Mouse (Mus musculus): ENCODE measurements at regions not wholly inside any gene's neighbourhood (a gene's known extent, or its start where the extent isn't known, plus 50 kb on each side); places are given as distances from the start of the nearest gene placed in this dataset.

- Histone ChIP-seq H3K4me1 (ENCODE audit: insufficient read depth, low read length) (no peaks in the 10 kb centered on the region), H3K4me3 (ENCODE audit: low read depth, low read length) (no peak overlapping the region), H3K9ac (replicated peaks; ENCODE audit: low read length, poor library complexity, severe bottlenecking) (no peak overlapping the region), H3K36me3 (ENCODE audit: insufficient read depth, low read length) (no peaks in the 10 kb centered on the region), H3K9me3 (ENCODE audit: low read length) (no peaks in the 10 kb centered on the region), H3K4me2 (ENCODE audit: low read depth, low read length, poor library complexity, severe bottlenecking) (no peak overlapping the region), H3K27ac (ENCODE audit: low read depth, low read length) (no peak overlapping the region), H3K27me3 (ENCODE audit: insufficient read depth, low read length) (no peaks in the 10 kb centered on the region)
- ATAC-seq (ENCODE audit: low FRiP score) (no peak), DNase-seq (ENCODE audit: low spot score) (no peak)
- no peak for TF ChIP-seq CTCF (IDR thresholded peaks at IDR 0.05)
- 74% methylated on average over 4 of the region's 4 CpGs for WGBS
These were observed 223.7 kb upstream of the Bmper start for GRCm38 (mm10) chr9:22999181-22999580.

- Histone ChIP-seq H3K9me3 (ENCODE audit: low read length) (no peaks in the 10 kb centered on the region), H3K4me3 (ENCODE audit: low read depth, low read length) (no peak overlapping the region), H3K27ac (ENCODE audit: low read depth, low read length) (no peak overlapping the region), H3K27me3 (ENCODE audit: insufficient read depth, low read length) (no peaks in the 10 kb centered on the region), H3K9ac (replicated peaks; ENCODE audit: low read length, poor library complexity, severe bottlenecking) (no peak overlapping the region), H3K36me3 (ENCODE audit: insufficient read depth, low read length) (no peaks in the 10 kb centered on the region), H3K4me2 (ENCODE audit: low read depth, low read length, poor library complexity, severe bottlenecking) (no peak overlapping the region), H3K4me1 (ENCODE audit: insufficient read depth, low read length) (no peaks in the 10 kb centered on the region)
- ATAC-seq (ENCODE audit: low FRiP score) (no peak), DNase-seq (ENCODE audit: low spot score) (no peak)
- TF ChIP-seq CTCF (IDR thresholded peaks at IDR 0.05), result no peak
- 87% methylated on average over 3 of the region's 3 CpGs for WGBS
These were observed 222.7 kb upstream of the Bmper start for GRCm38 (mm10) chr9:23000200-23000599.

GRCm38 (mm10) chr9:23003195-23004061 is 219.4 kb upstream of the Bmper start:
- Histone ChIP-seq H3K9ac (replicated peaks; ENCODE audit: low read length, poor library complexity, severe bottlenecking) (no peak overlapping the region), H3K36me3 (ENCODE audit: insufficient read depth, low read length) (no peaks in the 10 kb centered on the region), H3K4me2 (ENCODE audit: low read depth, low read length, poor library complexity, severe bottlenecking) (no peak overlapping the region), H3K9me3 (ENCODE audit: low read length) (no peaks in the 10 kb centered on the region), H3K27me3 (ENCODE audit: insufficient read depth, low read length) (no peaks in the 10 kb centered on the region), H3K4me1 (ENCODE audit: insufficient read depth, low read length) (no peaks in the 10 kb centered on the region), H3K4me3 (ENCODE audit: low read depth, low read length) (no peak overlapping the region), H3K27ac (ENCODE audit: low read depth, low read length) (no peak overlapping the region)
- no peak for ATAC-seq (ENCODE audit: low FRiP score)
- no peak for TF ChIP-seq CTCF (IDR thresholded peaks at IDR 0.05)
- 70% methylated on average over 14 of the region's 14 CpGs for WGBS
- no peak for DNase-seq (ENCODE audit: low spot score)

- Histone ChIP-seq H3K9me3 (ENCODE audit: low read length) (no peaks in the 10 kb centered on the region), H3K9ac (replicated peaks; ENCODE audit: low read length, poor library complexity, severe bottlenecking) (no peak overlapping the region), H3K27me3 (ENCODE audit: insufficient read depth, low read length) (no peaks in the 10 kb centered on the region), H3K4me3 (ENCODE audit: low read depth, low read length) (no peak overlapping the region), H3K4me2 (ENCODE audit: low read depth, low read length, poor library complexity, severe bottlenecking) (no peak overlapping the region), H3K4me1 (ENCODE audit: insufficient read depth, low read length) (no peaks in the 10 kb centered on the region), H3K36me3 (ENCODE audit: insufficient read depth, low read length) (no peaks in the 10 kb centered on the region), H3K27ac (ENCODE audit: low read depth, low read length) (no peak overlapping the region)
- 56% methylated on average over 7 of the region's 7 CpGs for WGBS
- DNase-seq (ENCODE audit: low spot score), result no peak
- no peak for ATAC-seq (ENCODE audit: low FRiP score)
- TF ChIP-seq CTCF (IDR thresholded peaks at IDR 0.05), result no peak
These were observed 217.9 kb upstream of the Bmper start for GRCm38 (mm10) chr9:23005005-23005404.

- Histone ChIP-seq H3K4me3 (ENCODE audit: low read depth, low read length) (no peak overlapping the region), H3K9ac (replicated peaks; ENCODE audit: low read length, poor library complexity, severe bottlenecking) (no peak overlapping the region), H3K36me3 (ENCODE audit: insufficient read depth, low read length) (no peaks in the 10 kb centered on the region), H3K9me3 (ENCODE audit: low read length) (no peaks in the 10 kb centered on the region), H3K27ac (ENCODE audit: low read depth, low read length) (no peak overlapping the region), H3K27me3 (ENCODE audit: insufficient read depth, low read length) (no peaks in the 10 kb centered on the region), H3K4me1 (ENCODE audit: insufficient read depth, low read length) (no peaks in the 10 kb centered on the region), H3K4me2 (ENCODE audit: low read depth, low read length, poor library complexity, severe bottlenecking) (peak overlapping the region; percentile 28)
- WGBS, result 14% methylated on average over 24 of the region's 24 CpGs
- TF ChIP-seq CTCF (IDR thresholded peaks at IDR 0.05), result no peak
- DNase-seq (ENCODE audit: low spot score) (peak; percentile 14), ATAC-seq (ENCODE audit: low FRiP score) (peak; percentile 20; the same call in 1 of the 2 replicates)
These were observed 213.3 kb upstream of the Bmper start for GRCm38 (mm10) chr9:23009462-23010183.

Data from midbrain, postnatal 0 days (tissue).